Mouse (Mus musculus) bone marrow macrophage, adult 2 months (primary cell): ENCODE data around the gene Kctd8. TPM values are rescaled to one million over a fixed set of nuclear protein-coding genes. Genes with fewer than 3 reads are reported as not detected.

Experiments used
- H3K27ac ChIP-seq: 2 replicates; pipeline ENCODE4 v1.5.1; 2012; ENCODE audit warnings: low read depth, low read length; ENCODE audit not compliant: insufficient read depth
- H3K4me1 ChIP-seq: 2 replicates; pipeline ENCODE4 v1.6.1; 2012; ENCODE audit warnings: low read length; ENCODE audit not compliant: control insufficient read depth, insufficient read depth
- H3K4me3 ChIP-seq: 2 replicates; pipeline ENCODE4 v1.5.1; 2012; ENCODE audit warnings: mild to moderate bottlenecking, low read length, moderate library complexity; ENCODE audit not compliant: insufficient read depth
- CTCF ChIP-seq: IDR thresholded peaks from 2 replicates; pipeline ENCODE4 v1.5.1; 2012; ENCODE audit warnings: low read depth, mild to moderate bottlenecking, low read length, moderate library complexity
- POLR2A ChIP-seq: IDR thresholded peaks from 2 replicates; pipeline ENCODE4 v1.6.1; 2012; ENCODE audit warnings: mild to moderate bottlenecking, low read depth, low read length, borderline replicate concordance
- polyA plus RNA-seq: library from polyadenylated mRNA; stranded (reverse); fragments of >200 nt; gene quantifications from 2 replicates; pipeline ENCODE4 v1.2.4, GENCODE M21; 2012; ENCODE audit not compliant: missing spikeins, insufficient read depth, insufficient read length

Gene Kctd8
- polyA plus RNA-seq, 1 experiment = not detected

GRCm38 (mm10) chr5:69207713-69208112 is 133.8 kb downstream of the Kctd8 start:
- Histone ChIP-seq H3K4me1 (no peaks in the 10 kb centered on the region), H3K27ac (no peak overlapping the region), H3K4me3 (no peak overlapping the region)
- TF ChIP-seq POLR2A = no peak
- no peak for TF ChIP-seq CTCF

GRCm38 (mm10) chr5:69159897-69160509 is 181.5 kb downstream of the Kctd8 start:
- no peak overlapping the region for H3K27ac ChIP-seq
- no peak overlapping the region for H3K4me3 ChIP-seq
- H3K4me1 ChIP-seq = no peaks in the 10 kb centered on the region
- no peak for TF ChIP-seq CTCF
- TF ChIP-seq POLR2A = no peak

- no peak overlapping the region for H3K4me3 ChIP-seq
- no peak for TF ChIP-seq POLR2A
- no peak for TF ChIP-seq CTCF
- H3K27ac ChIP-seq = no peak overlapping the region
- H3K4me1 ChIP-seq = no peaks in the 10 kb centered on the region
Observed at GRCm38 (mm10) chr5:69156489-69156888, 185.0 kb downstream of the Kctd8 start.

- H3K4me1 ChIP-seq = no peaks in the 10 kb centered on the region
- H3K27ac ChIP-seq = no peak overlapping the region
- H3K4me3 ChIP-seq = no peak overlapping the region
- no peak for TF ChIP-seq POLR2A
- TF ChIP-seq CTCF = no peak
Observed at GRCm38 (mm10) chr5:69145827-69146226, 195.7 kb downstream of the Kctd8 start.

GRCm38 (mm10) chr5:69141082-69141481 is 200.4 kb downstream of the Kctd8 start:
- no peak for TF ChIP-seq POLR2A
- no peak for TF ChIP-seq CTCF
- H3K4me3 ChIP-seq = no peak overlapping the region
- no peaks in the 10 kb centered on the region for H3K4me1 ChIP-seq
- no peak overlapping the region for H3K27ac ChIP-seq

GRCm38 (mm10) chr5:69108718-69109117 is 232.8 kb downstream of the Kctd8 start:
- Histone ChIP-seq H3K27ac (peak overlapping the region; percentile 88), H3K4me1 (peaks cover 21% of the 10 kb centered on the region), H3K4me3 (no peak overlapping the region)
- TF ChIP-seq POLR2A (no peak), CTCF (no peak)

GRCm38 (mm10) chr5:69088912-69089311 is 252.6 kb downstream of the Kctd8 start:
- TF ChIP-seq CTCF = no peak
- TF ChIP-seq POLR2A = no peak
- Histone ChIP-seq H3K4me1 (0 out of 2 replicates have a peak, but pooled peaks cover 3% of the 10 kb centered on the region), H3K27ac (no peak overlapping the region), H3K4me3 (no peak overlapping the region)

Other genes with a start within 250 kb of the Kctd8 start
- gene Yipf7, start 201.0 kb upstream of the Kctd8 start, polyA plus RNA-seq = not detected in 2 replicates
- gene Guf1, start 215.2 kb upstream of the Kctd8 start, polyA plus RNA-seq = 16.4 and 18.5 TPM in 2 replicates